Mouse (Mus musculus): ENCODE data around the gene Dicer1. TPM values are rescaled to one million over a fixed set of nuclear protein-coding genes. Genes with fewer than 3 reads are reported as not detected.
"Not testable (repeated sequence)": the region's sequence is repeated elsewhere in the genome, so short reads cannot be mapped to it uniquely, and the experiment has no call there.

Gene Dicer1
- total RNA-seq, 2 experiments from 2014 or later: 71.2 to 73.1 TPM

GRCm38 (mm10) chr12:104742247-104742646, 9.5 kb downstream of the Dicer1 start:
- no peak for DNase-seq (ENCODE audit: low spot score in 2 of 2)

GRCm38 (mm10) chr12:104740841-104741787, 10.6 kb downstream of the Dicer1 start:
- no peak for DNase-seq (ENCODE audit: low spot score in 2 of 2)

GRCm38 (mm10) chr12:104738931-104739330, 12.8 kb downstream of the Dicer1 start:
- DNase-seq (ENCODE audit: low spot score in 2 of 2): no peak

- no peak for DNase-seq (ENCODE audit: low spot score in 2 of 2)
Measured at GRCm38 (mm10) chr12:104738446-104738845, 13.3 kb downstream of the Dicer1 start.

- DNase-seq (ENCODE audit: low spot score in 2 of 2): no peak
Measured at GRCm38 (mm10) chr12:104737666-104738065, 14.1 kb downstream of the Dicer1 start.

GRCm38 (mm10) chr12:104735993-104736395, 15.8 kb downstream of the Dicer1 start:
- DNase-seq (ENCODE audit: low spot score in 2 of 2): no peak

GRCm38 (mm10) chr12:104733165-104733564, 18.6 kb downstream of the Dicer1 start:
- no peak for DNase-seq (ENCODE audit: low spot score in 2 of 2)

GRCm38 (mm10) chr12:104731782-104732181, 20.0 kb downstream of the Dicer1 start:
- no peak for DNase-seq (ENCODE audit: low spot score in 2 of 2)

- DNase-seq (ENCODE audit: low spot score in 2 of 2): not testable (repeated sequence)
Measured at GRCm38 (mm10) chr12:104726436-104726835, 25.3 kb downstream of the Dicer1 start.

GRCm38 (mm10) chr12:104722056-104722455, 29.7 kb downstream of the Dicer1 start:
- DNase-seq (ENCODE audit: low spot score in 2 of 2): no peak

- no peak for DNase-seq (ENCODE audit: low spot score in 2 of 2)
Measured at GRCm38 (mm10) chr12:104721011-104721410, 30.7 kb downstream of the Dicer1 start.

- no peak for DNase-seq (ENCODE audit: low spot score in 2 of 2)
Measured at GRCm38 (mm10) chr12:104718956-104719355, 32.8 kb downstream of the Dicer1 start.

GRCm38 (mm10) chr12:104716409-104716808, 35.3 kb downstream of the Dicer1 start:
- DNase-seq (ENCODE audit: low spot score in 2 of 2): no peak

- no peak for DNase-seq (ENCODE audit: low spot score in 2 of 2)
Measured at GRCm38 (mm10) chr12:104715453-104715852, 36.3 kb downstream of the Dicer1 start.

GRCm38 (mm10) chr12:104700266-104700665, 51.5 kb downstream of the Dicer1 start:
- no peak for DNase-seq (ENCODE audit: low spot score in 2 of 2)

GRCm38 (mm10) chr12:104699753-104700152, 52.0 kb downstream of the Dicer1 start:
- peak; percentile 18 to 22 for DNase-seq (ENCODE audit: low spot score in 2 of 2)

GRCm38 (mm10) chr12:104695514-104695913, 56.2 kb downstream of the Dicer1 start:
- DNase-seq (ENCODE audit: low spot score in 2 of 2): no peak

- DNase-seq (ENCODE audit: low spot score in 2 of 2): no peak
Measured at GRCm38 (mm10) chr12:104692864-104693263, 58.9 kb downstream of the Dicer1 start.

GRCm38 (mm10) chr12:104690412-104690811, 61.3 kb downstream of the Dicer1 start:
- no peak for DNase-seq (ENCODE audit: low spot score in 2 of 2)

GRCm38 (mm10) chr12:104688870-104689269, 62.9 kb downstream of the Dicer1 start:
- no peak for DNase-seq (ENCODE audit: low spot score in 2 of 2)

GRCm38 (mm10) chr12:104684411-104684931, 67.3 kb downstream of the Dicer1 start:
- DNase-seq (ENCODE audit: low spot score in 2 of 2): no peak

GRCm38 (mm10) chr12:104679819-104680132, 72.0 kb downstream of the Dicer1 start:
- DNase-seq (ENCODE audit: low spot score in 2 of 2): no peak
